In the genomic region with DNA sequence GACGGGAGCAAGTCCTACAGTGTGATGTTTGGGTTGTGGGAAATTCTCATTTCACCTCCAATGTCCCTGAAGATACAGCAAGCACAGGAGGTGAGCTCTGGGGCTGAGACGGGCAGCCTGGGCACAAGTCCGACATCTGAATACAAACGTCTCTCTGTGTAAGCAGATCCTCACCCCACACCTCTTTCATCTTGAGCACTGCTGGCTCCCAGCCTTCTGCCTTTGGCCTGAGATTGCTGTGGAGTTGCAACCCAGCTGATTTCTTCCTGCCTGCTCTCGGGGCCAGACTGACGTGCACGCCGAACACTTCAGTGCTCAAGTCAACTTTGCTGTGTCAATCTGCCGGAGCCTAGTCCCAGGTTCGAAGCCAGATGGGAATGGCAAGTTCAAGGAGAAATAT, we compare ENCODE assay signal across 14 mouse cellular contexts.
DNase-seq lines count a peak whose midpoint lies in the region; ATAC-seq and TF ChIP-seq lines count a peak whose summit lies in the region.
"Had no signal": no experiment of that assay in that cellular context is flagged by ENCODE, and none has a peak within 500 bp of the region (broad histone marks: within the 10 kb centered on the region; RNA-seq: fewer than 3 reads in every experiment).

No protein-coding gene starts in this region.

- H3K27ac ChIP-seq in heart, embryonic 13.5 days (replicated peaks), result peak overlapping the region; percentile 42
- no peak overlapping the region for H3K27ac ChIP-seq in forebrain, embryonic 11.5 days (ENCODE audit: low read depth, low read length)
- H3K27ac ChIP-seq: limb, embryonic 13.5 days; midbrain, embryonic 10.5 days; stomach, embryonic 15.5 days had no signal

- TF ChIP-seq POLR2A in lung, adult 2 months (IDR thresholded peaks at IDR 0.05; ENCODE audit: borderline replicate concordance, extremely low read depth, low read depth, low read length), result no peak

- intact Hi-C loops in heart, postnatal 36 days (cut with DNase I), result no loop called here

- H3K27me3 ChIP-seq in heart, embryonic 13.5 days (replicated peaks), result no peaks in the 10 kb centered on the region
- no peaks in the 10 kb centered on the region for H3K27me3 ChIP-seq in forebrain, embryonic 11.5 days (ENCODE audit: control insufficient read depth, insufficient read depth, low read length)
- H3K27me3 ChIP-seq: stomach, embryonic 15.5 days had no signal

- H3K4me2 ChIP-seq in heart, embryonic 13.5 days, result no peak overlapping the region
- no peak overlapping the region for H3K4me2 ChIP-seq in forebrain, embryonic 11.5 days (ENCODE audit: low read depth, low read length, severe bottlenecking)
- H3K4me2 ChIP-seq: limb, embryonic 13.5 days; stomach, embryonic 15.5 days had no signal

- no peak for ATAC-seq in heart, embryonic 13.5 days (ENCODE audit: extremely low read depth, insufficient number of reproducible peaks, low FRiP score, low TSS enrichment)
- no peak for ATAC-seq in forebrain, embryonic 11.5 days (replicated peaks; ENCODE audit: low FRiP score)

- peaks cover 13% of the 10 kb centered on the region; the same call in 1 of the 2 replicates for H3K4me1 ChIP-seq in heart, embryonic 13.5 days
- H3K4me1 ChIP-seq in lung, adult 2 months (ENCODE audit: control insufficient read depth, insufficient read depth, low read length), result 0 out of 2 replicates have a peak, but pooled peaks cover 2% of the 10 kb centered on the region
- H3K4me1 ChIP-seq in forebrain, embryonic 11.5 days (replicated peaks; ENCODE audit: control insufficient read depth, insufficient read depth, low read length), result no peaks in the 10 kb centered on the region
- H3K4me1 ChIP-seq: limb, embryonic 13.5 days; stomach, embryonic 15.5 days had no signal

- no peak for DNase-seq in heart, postnatal 36 days
- DNase-seq in lung, adult 18-20 months, result peak; percentile 10 to 21
- DNase-seq in lung, adult 2 months, result no peak
- peak; percentile 20 for DNase-seq in heart, postnatal 4 days
- DNase-seq in lung, postnatal 36 days, result peak; percentile 39
- DNase-seq in forebrain, embryonic 11.5 days (ENCODE audit: low spot score), result no peak
- DNase-seq: cerebellum, postnatal 36 days; kidney, adult 8-10 months; kidney, postnatal 4 days; thymus, postnatal 25 days had no signal

- 49% methylated on average over 10 of the region's 10 CpGs for WGBS in heart, embryonic 13.5 days
- WGBS in lung, adult 2 months, result 22% methylated on average over 10 of the region's 10 CpGs
- 74% methylated on average over 10 of the region's 10 CpGs for WGBS in forebrain, embryonic 11.5 days

- TF ChIP-seq CTCF in lung, adult 2 months (IDR thresholded peaks at IDR 0.05; ENCODE audit: insufficient read depth, low read length), result no peak

- no peak overlapping the region for H3K9ac ChIP-seq in heart, embryonic 13.5 days
- no peak overlapping the region for H3K9ac ChIP-seq in forebrain, embryonic 11.5 days (ENCODE audit: low read length)
- H3K9ac ChIP-seq: limb, embryonic 13.5 days; stomach, embryonic 15.5 days had no signal

- no peaks in the 10 kb centered on the region for H3K9me3 ChIP-seq in heart, embryonic 13.5 days
- no peaks in the 10 kb centered on the region for H3K9me3 ChIP-seq in forebrain, embryonic 11.5 days (ENCODE audit: control insufficient read depth, low read length)
- H3K9me3 ChIP-seq: limb, embryonic 13.5 days; midbrain, embryonic 10.5 days; stomach, embryonic 15.5 days had no signal

- 0 out of 2 replicates have a peak, but pooled peaks cover 12% of the 10 kb centered on the region for H3K36me3 ChIP-seq in heart, embryonic 13.5 days
- H3K36me3 ChIP-seq in forebrain, embryonic 11.5 days (ENCODE audit: control insufficient read depth, insufficient read depth, low read length), result no peaks in the 10 kb centered on the region
- H3K36me3 ChIP-seq: limb, embryonic 13.5 days; midbrain, embryonic 10.5 days; stomach, embryonic 15.5 days had no signal

- no peak overlapping the region for H3K4me3 ChIP-seq in heart, embryonic 13.5 days
- H3K4me3 ChIP-seq in lung, adult 2 months (replicated peaks; ENCODE audit: extremely low read depth, low read depth, low read length), result no peak overlapping the region
- no peak overlapping the region for H3K4me3 ChIP-seq in forebrain, embryonic 11.5 days (ENCODE audit: low read depth, low read length)
- H3K4me3 ChIP-seq: limb, embryonic 13.5 days; midbrain, embryonic 10.5 days; stomach, embryonic 15.5 days had no signal

Comparison
In these comparisons a context has a peak if more than half of its experiments do, and no peak if none do; other contexts are left out.
1. DNase-seq: peak in lung, adult 18-20 months (2 of 2), heart, postnatal 4 days (single experiment) and lung, postnatal 36 days (single experiment); none in heart, postnatal 36 days (0 of 2), lung, adult 2 months (single experiment) and forebrain, embryonic 11.5 days (single experiment).